Mouse (Mus musculus): ENCODE measurements around the gene Bik. TPM values are rescaled to one million over a fixed set of nuclear protein-coding genes. Genes with fewer than 3 reads are reported as not detected.

Gene Bik
- total and polyA plus RNA-seq, 3 experiments = 7.6 to 10.2 TPM; not detected in 1

DNA sequence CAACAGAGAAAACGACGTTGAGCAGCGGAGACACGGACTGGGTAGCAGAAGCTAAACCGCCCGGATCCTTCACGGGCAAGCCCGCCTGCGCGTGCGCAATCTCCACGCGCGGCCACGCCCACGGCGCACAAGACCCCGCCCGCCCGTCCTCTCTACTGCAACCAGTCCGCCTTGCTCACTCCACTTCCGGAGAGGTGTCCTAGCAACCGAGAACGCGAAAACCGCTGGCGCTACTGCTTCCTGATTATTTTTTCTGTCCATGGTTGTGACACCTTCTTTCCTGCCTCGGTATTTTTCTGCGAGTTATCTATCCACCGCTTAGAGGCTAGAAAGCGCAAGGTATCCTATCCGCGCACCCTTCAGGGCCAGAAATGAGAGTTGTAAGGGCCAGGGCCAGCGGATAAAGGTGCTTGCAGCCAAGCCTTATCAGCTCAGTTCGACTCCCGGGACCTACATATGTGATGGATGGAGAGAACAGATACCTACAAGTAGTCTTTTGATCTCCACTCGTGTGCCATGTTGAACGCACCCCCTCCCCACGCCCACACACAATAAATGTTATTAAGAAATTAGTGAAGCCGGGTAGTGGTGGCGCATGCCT, 15.8 kb upstream of the Bik start, which contains the start of gene Ttll1:
Gene Ttll1, minus strand, starts transcription at position 89 of the 601 bp plus-strand sequence.
- Histone ChIP-seq H3K4me1 (ENCODE audit: control insufficient read depth in 1 of 2, insufficient read depth in 2 of 2, low read length in 2 of 2) (no peaks in the 10 kb centered on the region), H3K9me3 (replicated peaks; ENCODE audit: insufficient read depth, low read length) (no peaks in the 10 kb centered on the region), H3K4me3 (ENCODE audit: control insufficient read depth in 1 of 2, insufficient read depth in 1 of 2, low read depth in 2 of 2, low read length in 2 of 2) (peak within 1 kb of the TSS; percentile 80 to 91), H3K79me2 (ENCODE audit: control insufficient read depth, insufficient read depth, low read length, poor library complexity) (no peaks in the 10 kb centered on the region; the same call in 1 of the 2 replicates), H3K27me3 (ENCODE audit: control insufficient read depth in 1 of 2, insufficient read depth in 2 of 2, low read length in 2 of 2) (0 out of 4 replicates have a peak, but pooled peaks cover 0 to 1% of the 10 kb centered on the region in 2 experiments), H3K9ac (ENCODE audit: control insufficient read depth, low read depth, low read length, poor library complexity, severe bottlenecking) (peak within 1 kb of the TSS; percentile 68), H3K27ac (ENCODE audit: control insufficient read depth, low read depth, low read length) (peak within 1 kb of the TSS; percentile 27; the same call in 1 of the 2 replicates), H3K36me3 (ENCODE audit: control insufficient read depth in 1 of 2, insufficient read depth in 2 of 2, low read length in 2 of 2) (peaks cover 0 to 2% of the 10 kb centered on the region in 2 experiments; a peak in 1 of 4 replicates)
- TF ChIP-seq ETS1 (IDR thresholded peaks at IDR 0.05; ENCODE audit: low read depth, low read length) (peak; percentile 8; the same call in 1 of the 2 replicates), HCFC1 (IDR thresholded peaks at IDR 0.05; ENCODE audit: low read depth, low read length) (peak; percentile 74), POLR2A (IDR thresholded peaks at IDR 0.05; ENCODE audit: control insufficient read depth in 1 of 2, insufficient read depth in 1 of 2, low read depth in 1 of 2, low read length in 2 of 2, poor library complexity in 1 of 2) (peak in 1 of 2 experiments; percentile 69; a peak in 2 of 4 replicates), MEF2A (IDR thresholded peaks at IDR 0.05; ENCODE audit: extremely low read depth, insufficient replicate concordance, low read depth, low read length, poor library complexity, severe bottlenecking) (no peak), NRF1 (IDR thresholded peaks at IDR 0.05; ENCODE audit: insufficient read depth, low read depth, low read length, poor library complexity, severe bottlenecking) (peak; percentile 92), KAT2A (conservative IDR thresholded peaks at IDR 0.05; ENCODE audit: low read depth, low read length) (no peak), MXI1 (IDR thresholded peaks at IDR 0.05; ENCODE audit: low read depth, low read length) (peak; percentile 89), NELFE (IDR thresholded peaks at IDR 0.05; ENCODE audit: low read depth, low read length) (peak; percentile 62), MAZ (IDR thresholded peaks at IDR 0.05; ENCODE audit: low read depth, low read length) (peak; percentile 26; the same call in 1 of the 2 replicates), TCF12 (IDR thresholded peaks at IDR 0.05; ENCODE audit: low read depth, low read length) (no peak; the same call in 1 of the 2 replicates), ZNF384 (IDR thresholded peaks at IDR 0.05; ENCODE audit: low read depth, low read length) (0 out of 2 replicates have a peak, but pooled peaks have one; percentile 43), MAX (IDR thresholded peaks at IDR 0.05; ENCODE audit: low read length) (0 out of 2 replicates have a peak, but pooled peaks have one; percentile 35), ELF1 (IDR thresholded peaks at IDR 0.05; ENCODE audit: low read depth, low read length) (peak; percentile 94), ZMIZ1 (IDR thresholded peaks at IDR 0.05; ENCODE audit: low read depth, low read length) (peak; percentile 11; the same call in 1 of the 2 replicates), SIN3A (IDR thresholded peaks at IDR 0.05; ENCODE audit: low read length) (peak; percentile 98)
- peak; percentile 97 for DNase-seq (ENCODE audit: low read depth, low spot score)

DNA sequence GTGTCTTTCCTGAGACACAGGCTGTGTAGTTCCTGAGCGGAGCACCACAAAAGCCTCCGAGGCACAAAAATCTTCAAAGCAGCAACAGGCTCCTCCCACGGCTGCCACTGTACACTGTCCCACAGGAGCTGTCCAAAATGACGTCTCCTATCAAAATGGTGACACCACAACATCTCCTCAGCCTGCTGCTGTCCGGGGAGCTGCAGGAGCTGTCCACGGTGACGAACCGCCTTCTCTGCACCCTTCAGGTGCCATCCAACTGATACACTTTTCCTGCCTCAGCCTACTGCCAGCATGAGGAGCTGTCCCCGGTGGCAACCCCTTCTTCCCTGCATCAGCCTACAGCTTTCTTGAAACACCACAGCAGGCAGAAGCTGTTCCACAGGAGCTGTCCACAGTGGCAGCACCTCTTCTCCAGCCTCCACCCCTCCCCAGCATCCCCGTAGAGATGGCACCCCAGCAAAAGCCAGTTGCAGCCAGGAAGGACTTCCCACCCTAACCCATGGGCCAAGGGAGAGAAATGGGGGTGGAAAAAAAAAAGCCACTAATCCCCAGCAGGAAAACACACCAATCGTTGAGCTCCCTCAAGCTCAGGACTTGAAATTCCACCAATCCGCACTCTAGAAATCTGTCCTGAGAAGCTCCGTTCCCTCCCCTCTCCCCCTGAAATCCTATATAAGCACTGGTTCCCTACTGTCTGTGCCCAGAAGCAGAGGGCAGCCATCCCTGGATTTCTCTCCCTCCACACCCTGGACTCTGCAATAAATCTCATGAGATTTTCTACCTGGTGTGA, 14.0 kb upstream of the Bik start:
- Histone ChIP-seq H3K27me3 (ENCODE audit: control insufficient read depth in 1 of 2, insufficient read depth in 2 of 2, low read length in 2 of 2) (0 out of 4 replicates have a peak, but pooled peaks cover 0 to 1% of the 10 kb centered on the region in 2 experiments), H3K4me1 (ENCODE audit: control insufficient read depth in 1 of 2, insufficient read depth in 2 of 2, low read length in 2 of 2) (no peaks in the 10 kb centered on the region), H3K27ac (ENCODE audit: control insufficient read depth, low read depth, low read length) (no peak overlapping the region), H3K4me3 (ENCODE audit: control insufficient read depth in 1 of 2, insufficient read depth in 1 of 2, low read depth in 2 of 2, low read length in 2 of 2) (no peak overlapping the region), H3K9me3 (replicated peaks; ENCODE audit: insufficient read depth, low read length) (no peaks in the 10 kb centered on the region), H3K36me3 (ENCODE audit: control insufficient read depth in 1 of 2, insufficient read depth in 2 of 2, low read length in 2 of 2) (peaks cover 0 to 2% of the 10 kb centered on the region in 2 experiments; a peak in 1 of 4 replicates), H3K79me2 (ENCODE audit: control insufficient read depth, insufficient read depth, low read length, poor library complexity) (no peaks in the 10 kb centered on the region; the same call in 1 of the 2 replicates), H3K9ac (ENCODE audit: control insufficient read depth, low read depth, low read length, poor library complexity, severe bottlenecking) (no peak overlapping the region)
- TF ChIP-seq MXI1 (IDR thresholded peaks at IDR 0.05; ENCODE audit: low read depth, low read length) (peak; percentile 57), MYB (IDR thresholded peaks at IDR 0.05; ENCODE audit: low read depth, low read length) (no peak), SIN3A (IDR thresholded peaks at IDR 0.05; ENCODE audit: low read length) (peak; percentile 69)
- peak; percentile 35 for DNase-seq (ENCODE audit: low read depth, low spot score)
